Mouse (Mus musculus) neural tube, embryonic 15.5 days (tissue): Measurements from ENCODE around the gene Tmem158. TPM values are rescaled to one million over a fixed set of nuclear protein-coding genes. Genes with fewer than 3 reads are reported as not detected.

ENCODE experiments used
- ATAC-seq: fragments of 200-750 bp; cut with Nextera tagmentation; 2 replicates; pipeline ENCODE4 v1.8.0; 2017; ENCODE audit warnings: mild to moderate bottlenecking, moderate TSS enrichment, moderate library complexity; ENCODE audit not compliant: low FRiP score
- H3K27ac ChIP-seq: fragments of 300-500 bp; sonication (generic); replicated peaks from 2 replicates; pipeline ENCODE4 v1.5.1; 2015; ENCODE audit warnings: mild to moderate bottlenecking, inconsistent platforms
- H3K27me3 ChIP-seq: fragments of 300-500 bp; sonication (generic); replicated peaks from 2 replicates; pipeline ENCODE4 v1.6.1; 2015; ENCODE audit warnings: inconsistent platforms
- H3K36me3 ChIP-seq: fragments of 300-500 bp; sonication (generic); 2 replicates; pipeline ENCODE4 v1.6.1; 2015; ENCODE audit warnings: inconsistent platforms
- H3K4me1 ChIP-seq: fragments of 300-500 bp; sonication (generic); 2 replicates; pipeline ENCODE4 v1.6.1; 2015; ENCODE audit warnings: inconsistent platforms
- H3K4me2 ChIP-seq: fragments of 300-500 bp; sonication (generic); 2 replicates; pipeline ENCODE4 v1.6.1; 2015; ENCODE audit warnings: inconsistent platforms, mild to moderate bottlenecking, moderate library complexity
- H3K4me3 ChIP-seq: fragments of 300-500 bp; sonication (generic); replicated peaks from 2 replicates; pipeline ENCODE4 v1.5.1; 2015; ENCODE audit warnings: mild to moderate bottlenecking, inconsistent platforms
- H3K9ac ChIP-seq: fragments of 300-500 bp; sonication (generic); replicated peaks from 2 replicates; pipeline ENCODE4 v1.6.1; 2015; ENCODE audit warnings: mild to moderate bottlenecking, inconsistent platforms
- H3K9me3 ChIP-seq: fragments of 300-500 bp; sonication (generic); replicated peaks from 2 replicates; pipeline ENCODE4 v1.6.1; 2016; ENCODE audit warnings: inconsistent platforms
- WGBS: fragments of 180-500 bp; shearing (Covaris S2); methylation state at CpG from one replicate; pipeline ENCODE4 v1.1.7; 2015; ENCODE audit warnings: mixed read lengths; 5-methylcytosine and 5-hydroxymethylcytosine counted together
- polyA plus RNA-seq: library from polyadenylated mRNA; unstranded; fragments of >200 nt; fragmentation: Nextera tagmentation; extraction: Ambion mirVana; gene quantifications from 2 replicates; pipeline ENCODE4 v1.2.1, GENCODE M21; 2015

Tmem158 gene
- polyA plus RNA-seq, 1 experiment from 2014 or later: 49.7 TPM

DNA sequence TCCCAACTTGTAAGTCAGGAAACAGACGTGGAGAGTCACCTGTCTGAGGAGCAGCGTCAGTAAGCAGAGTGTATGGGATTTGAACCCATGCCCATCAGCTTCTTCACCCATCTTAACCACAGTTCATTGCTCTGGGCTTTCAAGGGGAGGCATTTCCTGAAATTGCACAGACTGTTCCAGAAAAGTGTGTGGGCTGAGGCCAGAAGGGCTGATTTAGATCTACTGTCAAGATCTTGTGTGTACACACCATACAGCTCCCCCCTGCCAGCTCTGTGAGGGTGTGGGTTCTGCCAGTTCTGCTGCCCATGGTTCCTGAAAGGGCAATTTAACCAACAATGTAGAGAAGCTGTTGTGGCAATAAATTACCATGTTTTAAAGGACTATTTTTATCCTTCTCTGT lies 17.4 kb upstream of the Tmem158 start:
- H3K27me3 ChIP-seq: no peaks in the 10 kb centered on the region
- no peak overlapping the region for H3K9ac ChIP-seq
- no peaks in the 10 kb centered on the region for H3K9me3 ChIP-seq
- H3K4me2 ChIP-seq: no peak overlapping the region
- H3K36me3 ChIP-seq: no peaks in the 10 kb centered on the region
- no peak overlapping the region for H3K27ac ChIP-seq
- no peak for ATAC-seq
- no peaks in the 10 kb centered on the region for H3K4me1 ChIP-seq
- H3K4me3 ChIP-seq: no peak overlapping the region
- 82% methylated on average over 2 of the region's 2 CpGs for WGBS

- H3K4me3 ChIP-seq: no peak overlapping the region
- ATAC-seq: no peak
- no peaks in the 10 kb centered on the region for H3K9me3 ChIP-seq
- H3K4me2 ChIP-seq: no peak overlapping the region
- H3K36me3 ChIP-seq: no peaks in the 10 kb centered on the region
- H3K4me1 ChIP-seq: no peaks in the 10 kb centered on the region
- H3K27me3 ChIP-seq: no peaks in the 10 kb centered on the region
- no peak overlapping the region for H3K9ac ChIP-seq
- WGBS: 88% methylated on average over 2 of the region's 2 CpGs
- no peak overlapping the region for H3K27ac ChIP-seq
Observed at GRCm38 (mm10) chr9:123275373-123275772, 14.8 kb upstream of the Tmem158 start.

- Histone ChIP-seq H3K27me3 (no peaks in the 10 kb centered on the region), H3K36me3 (no peaks in the 10 kb centered on the region), H3K27ac (no peak overlapping the region), H3K4me1 (no peaks in the 10 kb centered on the region), H3K9me3 (no peaks in the 10 kb centered on the region), H3K9ac (no peak overlapping the region), H3K4me3 (no peak overlapping the region), H3K4me2 (no peak overlapping the region)
- 88% methylated on average over 5 of the region's 5 CpGs for WGBS
- no peak for ATAC-seq
Observed at GRCm38 (mm10) chr9:123274674-123275073, 14.1 kb upstream of the Tmem158 start.

- no peak overlapping the region for H3K4me2 ChIP-seq
- no peak overlapping the region for H3K27ac ChIP-seq
- no peak overlapping the region for H3K9ac ChIP-seq
- no peak overlapping the region for H3K4me3 ChIP-seq
- H3K4me1 ChIP-seq: no peaks in the 10 kb centered on the region
- H3K27me3 ChIP-seq: no peaks in the 10 kb centered on the region
- no peaks in the 10 kb centered on the region for H3K36me3 ChIP-seq
- ATAC-seq: no peak
- no peaks in the 10 kb centered on the region for H3K9me3 ChIP-seq
- WGBS: 64% methylated on average over 2 of the region's 2 CpGs
Observed at GRCm38 (mm10) chr9:123273876-123274275, 13.3 kb upstream of the Tmem158 start.

- WGBS: 78% methylated on average over 4 of the region's 4 CpGs
- Histone ChIP-seq H3K36me3 (no peaks in the 10 kb centered on the region), H3K4me1 (no peaks in the 10 kb centered on the region), H3K9ac (no peak overlapping the region), H3K27ac (no peak overlapping the region), H3K9me3 (no peaks in the 10 kb centered on the region), H3K4me2 (no peak overlapping the region), H3K27me3 (no peaks in the 10 kb centered on the region), H3K4me3 (no peak overlapping the region)
- ATAC-seq: no peak
Observed at GRCm38 (mm10) chr9:123271552-123271951, 11.0 kb upstream of the Tmem158 start.

DNA sequence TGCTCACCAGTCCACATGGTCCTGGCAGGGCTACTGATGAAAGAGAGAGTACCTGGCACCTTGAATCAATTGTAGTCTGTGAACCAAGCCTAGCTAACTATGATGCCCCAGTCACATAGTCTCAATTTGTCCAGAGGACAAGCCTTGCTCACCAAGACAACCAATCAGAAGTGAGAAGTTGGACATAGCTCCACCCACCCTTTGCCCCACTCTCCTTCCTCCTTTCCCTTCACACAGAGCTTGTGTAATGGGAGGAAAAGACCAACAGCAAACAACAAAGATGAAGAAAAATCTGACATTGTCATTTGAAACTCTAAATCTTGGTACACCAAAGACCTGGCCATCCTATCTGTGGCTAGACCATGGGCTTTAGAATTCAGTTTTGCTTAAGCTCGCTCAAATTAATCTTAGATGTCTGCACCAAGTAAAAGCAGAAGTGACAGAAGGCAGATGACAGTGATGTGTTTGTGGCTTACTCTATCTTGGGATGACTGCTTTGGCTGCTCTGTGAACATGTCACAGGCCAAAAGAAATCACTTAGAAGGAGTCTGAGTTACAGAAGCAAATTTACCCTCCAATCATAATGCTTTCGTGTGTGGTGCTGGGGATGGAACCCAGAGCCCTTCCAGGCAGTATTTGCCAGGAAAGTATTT lies 9.5 kb upstream of the Tmem158 start:
- H3K4me2 ChIP-seq: no peak overlapping the region
- no peak overlapping the region for H3K27ac ChIP-seq
- no peak overlapping the region for H3K9ac ChIP-seq
- no peaks in the 10 kb centered on the region for H3K9me3 ChIP-seq
- no peak overlapping the region for H3K4me3 ChIP-seq
- no peaks in the 10 kb centered on the region for H3K27me3 ChIP-seq
- H3K4me1 ChIP-seq: no peaks in the 10 kb centered on the region
- H3K36me3 ChIP-seq: no peaks in the 10 kb centered on the region
- WGBS: 91% methylated on average over 2 of the region's 2 CpGs
- ATAC-seq: no peak

DNA sequence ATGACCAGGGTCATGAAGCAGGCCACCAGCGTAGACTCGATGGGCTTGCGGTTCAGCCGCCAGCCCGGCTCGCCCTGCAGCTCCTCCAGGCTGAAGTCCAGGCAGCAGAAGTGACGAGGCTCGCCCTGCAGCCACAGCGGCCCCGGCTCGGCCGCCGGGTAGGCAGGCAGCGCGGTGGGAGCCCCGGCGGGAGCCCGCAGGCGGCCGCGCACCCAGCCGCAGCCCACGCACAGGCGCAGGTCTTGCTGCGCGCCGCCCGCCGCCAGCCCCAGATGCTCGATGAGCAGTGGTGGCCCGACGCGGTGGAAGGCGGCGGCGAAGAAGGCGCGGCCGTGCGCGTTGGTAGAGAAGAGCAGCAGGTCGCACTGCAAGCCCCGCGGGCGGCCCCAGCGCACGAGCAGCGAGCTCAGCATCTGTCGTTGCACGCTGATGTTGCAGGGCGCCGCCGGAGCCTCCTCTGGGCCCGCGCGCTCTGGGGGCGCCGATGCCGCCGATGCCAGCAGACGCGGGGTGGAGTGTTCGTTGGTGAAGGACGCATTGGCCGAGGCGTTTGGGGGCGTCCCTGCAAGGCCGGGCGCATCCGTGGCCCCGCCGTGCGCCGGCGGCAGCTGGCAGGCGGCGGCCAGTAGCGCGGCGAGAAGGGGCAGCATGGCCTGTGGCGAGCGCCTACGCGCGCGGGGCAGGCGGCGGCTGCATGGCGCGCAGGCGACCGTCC lies 511 bp downstream of the Tmem158 start:
- Histone ChIP-seq H3K9me3 (no peaks in the 10 kb centered on the region), H3K27ac (peak overlapping the region; percentile 87), H3K27me3 (peaks cover 31% of the 10 kb centered on the region; the same call in 1 of the 2 replicates), H3K9ac (peak overlapping the region; percentile 88), H3K4me2 (peak overlapping the region; percentile 86), H3K4me1 (peaks cover 12% of the 10 kb centered on the region), H3K4me3 (peak overlapping the region; percentile 85), H3K36me3 (no peaks in the 10 kb centered on the region)
- peak; percentile 85 for ATAC-seq
- WGBS: under 1% methylated on average over 89 of the region's 92 CpGs

- Histone ChIP-seq H3K4me1 (peaks cover 12% of the 10 kb centered on the region), H3K27ac (peak overlapping the region; percentile 87), H3K4me2 (peak overlapping the region; percentile 86), H3K9ac (peak overlapping the region; percentile 88), H3K36me3 (no peaks in the 10 kb centered on the region), H3K4me3 (peak overlapping the region; percentile 85), H3K27me3 (peaks cover 31% of the 10 kb centered on the region; the same call in 1 of the 2 replicates), H3K9me3 (no peaks in the 10 kb centered on the region)
- WGBS: under 1% methylated on average over 40 of the region's 45 CpGs
- ATAC-seq: no peak; the same call in 1 of the 2 replicates
Observed at GRCm38 (mm10) chr9:123259461-123259895, 1.1 kb downstream of the Tmem158 start.

DNA sequence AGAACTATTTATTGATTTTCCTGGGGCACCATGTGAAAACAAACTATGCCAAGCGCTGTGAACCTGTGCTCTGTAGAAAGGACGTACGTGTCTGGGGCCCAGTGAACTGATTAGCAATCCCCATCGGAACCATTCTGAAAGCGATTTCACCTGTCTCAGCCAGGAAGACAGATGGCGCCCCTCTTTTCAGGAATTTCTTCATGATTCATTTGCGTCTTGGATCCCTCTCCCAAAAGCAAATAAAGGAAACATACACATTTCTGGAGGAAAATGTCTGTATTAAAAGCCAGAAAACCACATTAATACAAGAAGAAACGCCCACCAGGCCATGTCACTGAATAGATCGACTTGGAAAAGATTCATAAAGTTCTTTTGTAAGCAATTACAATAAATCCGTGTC lies 1.8 kb downstream of the Tmem158 start:
- peak overlapping the region; percentile 85 for H3K4me3 ChIP-seq
- no peaks in the 10 kb centered on the region for H3K9me3 ChIP-seq
- H3K4me2 ChIP-seq: peak overlapping the region; percentile 86
- ATAC-seq: no peak
- no peaks in the 10 kb centered on the region for H3K36me3 ChIP-seq
- H3K4me1 ChIP-seq: peaks cover 12% of the 10 kb centered on the region
- H3K9ac ChIP-seq: 0 out of 2 replicates have a peak overlapping the region, but pooled peaks have one; percentile 12
- 11% methylated on average over 10 of the region's 10 CpGs for WGBS
- peaks cover 30% of the 10 kb centered on the region; the same call in 1 of the 2 replicates for H3K27me3 ChIP-seq
- H3K27ac ChIP-seq: no peak overlapping the region

GRCm38 (mm10) chr9:123255736-123256135 lies 4.8 kb downstream of the Tmem158 start:
- Histone ChIP-seq H3K27me3 (peaks cover 12% of the 10 kb centered on the region; the same call in 1 of the 2 replicates), H3K4me2 (no peak overlapping the region), H3K9ac (no peak overlapping the region), H3K27ac (no peak overlapping the region), H3K9me3 (no peaks in the 10 kb centered on the region), H3K4me3 (no peak overlapping the region), H3K4me1 (peaks cover 11% of the 10 kb centered on the region), H3K36me3 (no peaks in the 10 kb centered on the region)
- ATAC-seq: no peak
- WGBS: 84% methylated on average over 3 of the region's 3 CpGs

DNA sequence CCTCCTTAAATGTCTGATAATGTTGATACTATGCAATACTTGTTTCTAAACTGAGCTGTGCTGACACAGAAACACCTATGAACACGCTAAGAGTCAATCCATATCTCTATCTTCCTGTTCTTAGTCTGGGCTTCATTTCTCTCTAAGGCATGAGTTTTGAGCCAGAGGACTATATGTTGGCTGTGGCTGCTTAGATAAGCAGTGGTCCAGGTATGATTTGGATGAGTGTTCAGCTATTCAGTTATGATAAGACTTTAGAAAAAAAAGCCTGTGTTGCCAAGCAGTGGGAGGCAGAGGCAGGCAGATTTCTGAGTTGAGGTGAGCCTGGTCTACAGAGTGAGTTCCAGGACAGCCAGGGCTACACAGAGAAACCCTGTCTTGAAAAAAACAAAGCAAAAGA lies 12.6 kb downstream of the Tmem158 start:
- WGBS: 80% methylated on average over 1 of the region's 1 CpGs

GRCm38 (mm10) chr9:123245146-123245545 lies 15.4 kb downstream of the Tmem158 start:
- Histone ChIP-seq H3K9ac (no peak overlapping the region), H3K4me3 (no peak overlapping the region), H3K27ac (no peak overlapping the region), H3K4me1 (no peaks in the 10 kb centered on the region), H3K27me3 (no peaks in the 10 kb centered on the region), H3K9me3 (no peaks in the 10 kb centered on the region), H3K36me3 (no peaks in the 10 kb centered on the region), H3K4me2 (no peak overlapping the region)
- ATAC-seq: no peak
- WGBS: 88% methylated on average over 4 of the region's 4 CpGs

More for the DNA sequence above, 12.6 kb downstream of the Tmem158 start:
- Histone ChIP-seq H3K36me3 (no peaks in the 10 kb centered on the region), H3K27ac (no peak overlapping the region), H3K4me2 (no peak overlapping the region), H3K9me3 (no peaks in the 10 kb centered on the region), H3K4me3 (no peak overlapping the region), H3K4me1 (no peaks in the 10 kb centered on the region), H3K27me3 (no peaks in the 10 kb centered on the region), H3K9ac (no peak overlapping the region)
- no peak for ATAC-seq
